Mouse (Mus musculus): Measurements from ENCODE around the gene Amz2.

DNA sequence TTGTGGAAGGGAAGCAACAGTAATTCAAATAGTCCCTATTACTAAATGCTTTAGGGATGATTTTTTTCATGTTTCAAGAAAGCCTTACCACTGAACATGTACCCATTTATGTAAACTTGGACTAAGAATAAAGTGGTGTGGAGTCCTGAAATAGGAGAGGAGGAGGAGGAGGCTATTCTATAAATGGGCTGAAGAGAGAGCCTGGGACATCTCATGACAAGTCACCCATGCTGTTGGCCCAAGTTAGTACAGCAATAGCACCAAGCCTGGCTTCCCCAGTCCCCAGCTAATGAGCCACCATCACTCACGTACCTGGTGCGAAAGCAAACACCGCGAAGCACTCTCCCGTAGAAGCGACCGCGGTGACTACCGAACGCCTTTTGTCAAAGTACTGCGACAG is 32.4 kb downstream of the Amz2 start:
- TF ChIP-seq POLR2A (IDR thresholded peaks at IDR 0.05; ENCODE audit: borderline replicate concordance, insufficient read depth, low read length) (no peak), CTCF (IDR thresholded peaks at IDR 0.05; ENCODE audit: borderline replicate concordance, insufficient read depth, low read depth, low read length) (no peak)
